Mouse (Mus musculus): ENCODE measurements around the gene Parn. TPM values are rescaled to one million over a fixed set of nuclear protein-coding genes. Genes with fewer than 3 reads are reported as not detected.
"Not testable (repeated sequence)": the region's sequence is repeated elsewhere in the genome, so short reads cannot be mapped to it uniquely, and the experiment has no call there.

The Parn gene
- polyA plus RNA-seq, 1 experiment from 2014 or later: 14.9 TPM

DNA sequence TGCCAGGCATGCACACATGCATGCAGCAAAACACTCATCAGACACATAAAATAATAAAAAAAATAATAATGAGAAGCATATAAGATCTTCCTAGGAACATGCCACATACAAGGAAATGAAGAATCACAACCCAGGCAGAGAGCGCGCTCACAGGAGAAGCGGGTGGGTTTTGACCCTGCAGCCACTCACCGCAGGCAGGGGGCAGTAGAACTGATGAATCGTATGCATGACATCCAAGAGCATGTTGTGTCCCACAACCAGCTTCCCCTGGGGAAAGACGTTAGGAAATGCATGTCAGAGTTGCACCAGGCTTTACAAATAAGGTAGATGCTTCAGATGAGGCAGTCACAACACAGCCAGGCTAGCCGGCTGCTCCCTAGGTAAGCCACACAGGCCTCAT is 27.9 kb downstream of the Parn start:
- Histone ChIP-seq H3K9me3 (replicated peaks; ENCODE audit: control insufficient read depth, low read length) (no peaks in the 10 kb centered on the region), H3K4me1 (ENCODE audit: control insufficient read depth, low read depth, low read length) (no peaks in the 10 kb centered on the region), H3K27me3 (ENCODE audit: control insufficient read depth, insufficient read depth, low read depth, low read length) (no peaks in the 10 kb centered on the region), H3K4me3 (ENCODE audit: low read depth, low read length) (no peak overlapping the region), H3K36me3 (ENCODE audit: control insufficient read depth, insufficient read depth) (no peaks in the 10 kb centered on the region; the same call in 1 of the 2 replicates), H3K9ac (ENCODE audit: low read depth, low read length) (no peak overlapping the region), H3K27ac (ENCODE audit: low read length) (no peak overlapping the region), H3K4me2 (ENCODE audit: low read depth, low read length) (no peak overlapping the region)
- ATAC-seq (ENCODE audit: low read depth): no peak
- WGBS (ENCODE audit: insufficient replicate concordance): 79% methylated on average over 7 of the region's 7 CpGs

DNA sequence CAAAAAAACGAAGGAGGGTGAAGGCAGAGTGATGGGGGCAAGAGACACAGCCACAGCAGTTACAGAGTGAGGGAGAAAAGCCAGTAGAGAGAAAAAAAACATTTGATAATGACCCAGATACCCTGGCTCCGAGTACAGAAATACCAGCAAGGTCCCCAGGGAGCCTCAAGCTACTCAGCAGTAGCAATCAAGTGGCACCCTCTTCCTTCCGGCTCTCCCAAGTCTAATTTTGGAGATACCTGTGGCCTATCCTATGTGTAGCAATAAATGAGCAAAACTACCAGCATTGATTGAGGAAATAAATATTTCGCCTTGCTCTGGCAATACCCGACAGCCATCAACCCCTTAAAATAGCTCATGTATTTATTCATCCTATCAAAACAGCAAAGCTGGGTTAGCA is 28.5 kb downstream of the Parn start:
- Histone ChIP-seq H3K4me3 (ENCODE audit: low read depth, low read length) (no peak overlapping the region), H3K27ac (ENCODE audit: low read length) (no peak overlapping the region), H3K9me3 (replicated peaks; ENCODE audit: control insufficient read depth, low read length) (no peaks in the 10 kb centered on the region), H3K27me3 (ENCODE audit: control insufficient read depth, insufficient read depth, low read depth, low read length) (no peaks in the 10 kb centered on the region), H3K36me3 (ENCODE audit: control insufficient read depth, insufficient read depth) (no peaks in the 10 kb centered on the region; the same call in 1 of the 2 replicates), H3K9ac (ENCODE audit: low read depth, low read length) (no peak overlapping the region), H3K4me1 (ENCODE audit: control insufficient read depth, low read depth, low read length) (no peaks in the 10 kb centered on the region), H3K4me2 (ENCODE audit: low read depth, low read length) (no peak overlapping the region)
- 69% methylated on average over 5 of the region's 5 CpGs for WGBS (ENCODE audit: insufficient replicate concordance)
- ATAC-seq (ENCODE audit: low read depth): no peak

GRCm38 (mm10) chr16:13638198-13638597 is 29.8 kb downstream of the Parn start:
- H3K4me1 ChIP-seq (ENCODE audit: control insufficient read depth, low read depth, low read length); H3K27me3 ChIP-seq (ENCODE audit: control insufficient read depth, insufficient read depth, low read depth, low read length); H3K27ac ChIP-seq (ENCODE audit: low read length); H3K4me2 ChIP-seq (ENCODE audit: low read depth, low read length); H3K36me3 ChIP-seq (ENCODE audit: control insufficient read depth, insufficient read depth); H3K9me3 ChIP-seq (replicated peaks; ENCODE audit: control insufficient read depth, low read length); ATAC-seq (ENCODE audit: low read depth); H3K9ac ChIP-seq (ENCODE audit: low read depth, low read length); H3K4me3 ChIP-seq (ENCODE audit: low read depth, low read length): not testable (repeated sequence)
- WGBS (ENCODE audit: insufficient replicate concordance): 50% methylated on average over 2 of the region's 2 CpGs

DNA sequence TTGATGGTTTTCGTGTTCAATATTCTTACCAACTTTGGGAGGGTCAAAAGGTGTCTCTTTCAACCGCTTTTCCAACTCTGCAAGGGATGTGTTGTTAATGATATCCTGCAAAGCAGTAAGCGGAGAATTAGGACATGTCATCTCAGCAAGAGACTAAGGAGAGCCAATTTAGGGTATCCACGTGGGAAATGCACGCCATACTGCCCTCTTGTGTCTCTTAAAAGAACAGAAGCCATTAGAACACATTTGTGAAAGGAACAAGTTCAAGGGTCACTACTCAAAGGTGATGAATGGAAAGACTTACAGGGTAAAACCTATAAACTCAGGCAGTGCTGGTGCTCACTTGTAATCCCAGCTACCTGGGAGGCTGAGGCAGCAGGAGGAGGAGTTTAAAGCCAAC is 39.6 kb downstream of the Parn start:
- Histone ChIP-seq H3K4me3 (ENCODE audit: low read depth, low read length) (no peak overlapping the region), H3K9ac (ENCODE audit: low read depth, low read length) (no peak overlapping the region), H3K27me3 (ENCODE audit: control insufficient read depth, insufficient read depth, low read depth, low read length) (no peaks in the 10 kb centered on the region), H3K4me2 (ENCODE audit: low read depth, low read length) (no peak overlapping the region), H3K4me1 (ENCODE audit: control insufficient read depth, low read depth, low read length) (no peaks in the 10 kb centered on the region), H3K36me3 (ENCODE audit: control insufficient read depth, insufficient read depth) (peaks cover 4% of the 10 kb centered on the region; the same call in 1 of the 2 replicates), H3K9me3 (replicated peaks; ENCODE audit: control insufficient read depth, low read length) (no peaks in the 10 kb centered on the region), H3K27ac (ENCODE audit: low read length) (no peak overlapping the region)
- 51% methylated on average over 5 of the region's 5 CpGs for WGBS (ENCODE audit: insufficient replicate concordance)
- no peak for ATAC-seq (ENCODE audit: low read depth)

- no peak overlapping the region for H3K4me3 ChIP-seq (ENCODE audit: low read depth, low read length)
- no peaks in the 10 kb centered on the region for H3K4me1 ChIP-seq (ENCODE audit: control insufficient read depth, low read depth, low read length)
- H3K27ac ChIP-seq (ENCODE audit: low read length): no peak overlapping the region
- no peak for ATAC-seq (ENCODE audit: low read depth)
- WGBS (ENCODE audit: insufficient replicate concordance): 50% methylated on average over 3 of the region's 3 CpGs
- H3K9me3 ChIP-seq (replicated peaks; ENCODE audit: control insufficient read depth, low read length): no peaks in the 10 kb centered on the region
- H3K4me2 ChIP-seq (ENCODE audit: low read depth, low read length): no peak overlapping the region
- H3K27me3 ChIP-seq (ENCODE audit: control insufficient read depth, insufficient read depth, low read depth, low read length): no peaks in the 10 kb centered on the region
- no peak overlapping the region for H3K9ac ChIP-seq (ENCODE audit: low read depth, low read length)
- no peaks in the 10 kb centered on the region; the same call in 1 of the 2 replicates for H3K36me3 ChIP-seq (ENCODE audit: control insufficient read depth, insufficient read depth)
Measured at GRCm38 (mm10) chr16:13621745-13622507, 46.0 kb downstream of the Parn start.

DNA sequence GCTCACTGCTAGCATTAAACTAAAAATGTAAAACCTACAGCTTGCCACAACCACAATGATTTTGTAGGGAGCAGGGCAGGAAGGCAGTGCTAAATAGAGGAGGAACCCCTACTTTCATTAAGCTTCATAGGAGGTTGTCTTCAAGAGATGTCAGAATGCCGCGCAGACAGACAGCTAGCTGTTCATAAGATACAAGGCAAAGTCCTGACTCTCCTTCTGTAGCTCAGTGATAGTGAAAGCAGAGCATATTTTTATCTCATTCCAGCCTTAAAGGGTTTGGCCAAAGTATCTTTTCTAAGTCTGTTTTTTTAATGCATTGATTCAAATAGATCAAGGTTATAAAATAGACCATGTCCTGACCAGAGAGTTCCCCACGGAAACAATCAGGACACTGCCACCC is 47.8 kb downstream of the Parn start:
- ATAC-seq (ENCODE audit: low read depth): no peak
- Histone ChIP-seq H3K27ac (ENCODE audit: low read length) (no peak overlapping the region), H3K4me3 (ENCODE audit: low read depth, low read length) (no peak overlapping the region), H3K4me2 (ENCODE audit: low read depth, low read length) (no peak overlapping the region), H3K36me3 (ENCODE audit: control insufficient read depth, insufficient read depth) (no peaks in the 10 kb centered on the region), H3K9ac (ENCODE audit: low read depth, low read length) (no peak overlapping the region), H3K9me3 (replicated peaks; ENCODE audit: control insufficient read depth, low read length) (no peaks in the 10 kb centered on the region), H3K4me1 (ENCODE audit: control insufficient read depth, low read depth, low read length) (no peaks in the 10 kb centered on the region), H3K27me3 (ENCODE audit: control insufficient read depth, insufficient read depth, low read depth, low read length) (no peaks in the 10 kb centered on the region)
- WGBS (ENCODE audit: insufficient replicate concordance): 58% methylated on average over 3 of the region's 3 CpGs

- H3K4me3 ChIP-seq (ENCODE audit: low read depth, low read length): no peak overlapping the region
- 78% methylated on average over 5 of the region's 5 CpGs for WGBS (ENCODE audit: insufficient replicate concordance)
- ATAC-seq (ENCODE audit: low read depth): no peak
- H3K9me3 ChIP-seq (replicated peaks; ENCODE audit: control insufficient read depth, low read length): no peaks in the 10 kb centered on the region
- no peak overlapping the region for H3K9ac ChIP-seq (ENCODE audit: low read depth, low read length)
- no peaks in the 10 kb centered on the region for H3K4me1 ChIP-seq (ENCODE audit: control insufficient read depth, low read depth, low read length)
- no peak overlapping the region for H3K27ac ChIP-seq (ENCODE audit: low read length)
- H3K27me3 ChIP-seq (ENCODE audit: control insufficient read depth, insufficient read depth, low read depth, low read length): no peaks in the 10 kb centered on the region
- no peak overlapping the region for H3K4me2 ChIP-seq (ENCODE audit: low read depth, low read length)
- no peaks in the 10 kb centered on the region for H3K36me3 ChIP-seq (ENCODE audit: control insufficient read depth, insufficient read depth)
Measured at GRCm38 (mm10) chr16:13615276-13615675, 52.7 kb downstream of the Parn start.

DNA sequence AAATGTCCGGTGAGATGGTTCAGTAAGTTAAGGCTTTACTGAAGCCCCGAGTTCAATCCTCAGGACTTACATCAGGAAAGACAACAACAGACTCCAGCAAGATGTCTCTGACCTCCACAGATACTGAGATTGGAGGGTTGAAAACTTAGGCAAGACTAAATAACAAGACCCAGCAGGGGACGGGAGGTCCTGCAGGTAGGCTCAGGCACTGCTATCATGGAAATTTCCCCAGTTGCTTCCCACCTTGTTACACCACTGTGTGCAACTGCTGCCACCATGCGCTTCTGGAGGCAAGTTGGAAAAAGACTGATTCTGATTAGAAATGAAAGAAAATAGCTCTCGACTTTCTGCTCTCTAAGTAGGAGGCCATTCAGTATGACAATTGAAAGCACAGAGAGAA is 55.4 kb downstream of the Parn start:
- H3K27ac ChIP-seq (ENCODE audit: low read length): no peak overlapping the region
- H3K36me3 ChIP-seq (ENCODE audit: control insufficient read depth, insufficient read depth): no peaks in the 10 kb centered on the region
- ATAC-seq (ENCODE audit: low read depth): no peak
- H3K4me3 ChIP-seq (ENCODE audit: low read depth, low read length): no peak overlapping the region
- no peak overlapping the region for H3K4me2 ChIP-seq (ENCODE audit: low read depth, low read length)
- WGBS (ENCODE audit: insufficient replicate concordance): 78% methylated on average over 5 of the region's 5 CpGs
- no peaks in the 10 kb centered on the region for H3K27me3 ChIP-seq (ENCODE audit: control insufficient read depth, insufficient read depth, low read depth, low read length)
- no peaks in the 10 kb centered on the region for H3K9me3 ChIP-seq (replicated peaks; ENCODE audit: control insufficient read depth, low read length)
- H3K9ac ChIP-seq (ENCODE audit: low read depth, low read length): no peak overlapping the region
- H3K4me1 ChIP-seq (ENCODE audit: control insufficient read depth, low read depth, low read length): no peaks in the 10 kb centered on the region

GRCm38 (mm10) chr16:13612058-13612457 is 55.9 kb downstream of the Parn start:
- no peak overlapping the region for H3K27ac ChIP-seq (ENCODE audit: low read length)
- H3K9ac ChIP-seq (ENCODE audit: low read depth, low read length): no peak overlapping the region
- 63% methylated on average over 6 of the region's 6 CpGs for WGBS (ENCODE audit: insufficient replicate concordance)
- ATAC-seq (ENCODE audit: low read depth): no peak
- H3K27me3 ChIP-seq (ENCODE audit: control insufficient read depth, insufficient read depth, low read depth, low read length): no peaks in the 10 kb centered on the region
- no peaks in the 10 kb centered on the region for H3K4me1 ChIP-seq (ENCODE audit: control insufficient read depth, low read depth, low read length)
- no peak overlapping the region for H3K4me2 ChIP-seq (ENCODE audit: low read depth, low read length)
- H3K36me3 ChIP-seq (ENCODE audit: control insufficient read depth, insufficient read depth): no peaks in the 10 kb centered on the region
- H3K4me3 ChIP-seq (ENCODE audit: low read depth, low read length): no peak overlapping the region
- no peaks in the 10 kb centered on the region for H3K9me3 ChIP-seq (replicated peaks; ENCODE audit: control insufficient read depth, low read length)
